9 mouse cellular contexts compared by ENCODE assay signal in genomic region chr5:115635536-115635935, GRCm38 (mm10). TPM values are rescaled to one million over a fixed set of nuclear protein-coding genes. Genes with fewer than 3 reads are reported as not detected.
DNase-seq lines count a peak whose midpoint lies in the region; ATAC-seq and TF ChIP-seq lines count a peak whose summit lies in the region.
"Had no signal": no experiment of that assay in that cellular context is flagged by ENCODE, and none has a peak within 500 bp of the region (broad histone marks: within the 10 kb centered on the region; RNA-seq: fewer than 3 reads in every experiment).

No protein-coding gene starts in this region.

- 0 out of 2 replicates have a peak overlapping the region, but pooled peaks have one; percentile 4 for H3K27ac ChIP-seq in midbrain, embryonic 13.5 days
- H3K27ac ChIP-seq in midbrain, embryonic 15.5 days = no peak overlapping the region
- no peak overlapping the region; the same call in 1 of the 2 replicates for H3K27ac ChIP-seq in liver, embryonic 14.5 days
- H3K27ac ChIP-seq: lung, embryonic 15.5 days had no signal

- no peak overlapping the region for H3K4me3 ChIP-seq in midbrain, embryonic 13.5 days (replicated peaks)
- no peak overlapping the region for H3K4me3 ChIP-seq in midbrain, embryonic 15.5 days
- H3K4me3 ChIP-seq in liver, embryonic 14.5 days (ENCODE audit: insufficient read depth in 1 of 2, low read depth in 2 of 2, low read length in 2 of 2) = no peak overlapping the region
- H3K4me3 ChIP-seq: lung, embryonic 15.5 days had no signal

- peaks cover 32% of the 10 kb centered on the region for H3K36me3 ChIP-seq in midbrain, embryonic 13.5 days
- H3K36me3 ChIP-seq in midbrain, embryonic 15.5 days (replicated peaks) = peaks cover 17% of the 10 kb centered on the region
- peaks cover 29% of the 10 kb centered on the region for H3K36me3 ChIP-seq in liver, embryonic 14.5 days (replicated peaks; ENCODE audit: control insufficient read depth, insufficient read depth, low read depth)

- H3K9me3 ChIP-seq in midbrain, embryonic 13.5 days = no peaks in the 10 kb centered on the region
- H3K9me3 ChIP-seq in midbrain, embryonic 15.5 days = no peaks in the 10 kb centered on the region
- H3K9me3 ChIP-seq in liver, embryonic 14.5 days (ENCODE audit: control insufficient read depth, low read length) = no peaks in the 10 kb centered on the region
- H3K9me3 ChIP-seq: lung, embryonic 15.5 days had no signal

- peak; percentile 37 for DNase-seq in ZHBTc4 (ENCODE audit: low read depth, low spot score)
- no peak for DNase-seq in liver, embryonic 14.5 days (ENCODE audit: low read depth in 3 of 3, low spot score in 3 of 3)
- peak; percentile 37 for DNase-seq in thymus, postnatal 0 days (ENCODE audit: low spot score)
- no peak for DNase-seq in kidney, adult 11 months
- DNase-seq in adrenal gland, adult (ENCODE audit: inconsistent age in 2 of 2, low spot score in 1 of 2) = no peak
- DNase-seq in gastrocnemius, adult 18-20 months (ENCODE audit: low spot score) = no peak

- no peak for TF ChIP-seq EP300 in liver, embryonic 14.5 days (IDR thresholded peaks at IDR 0.05; ENCODE audit: low read depth)

- WGBS in midbrain, embryonic 13.5 days = 56% methylated on average over 6 of the region's 6 CpGs
- 69% methylated on average over 6 of the region's 6 CpGs for WGBS in midbrain, embryonic 15.5 days
- WGBS in liver, embryonic 14.5 days (ENCODE audit: insufficient replicate concordance) = 41% methylated on average over 6 of the region's 6 CpGs

- H3K27me3 ChIP-seq in midbrain, embryonic 13.5 days = no peaks in the 10 kb centered on the region
- H3K27me3 ChIP-seq in midbrain, embryonic 15.5 days (replicated peaks) = no peaks in the 10 kb centered on the region
- H3K27me3 ChIP-seq in liver, embryonic 14.5 days (ENCODE audit: control insufficient read depth, insufficient read depth, low read length) = no peaks in the 10 kb centered on the region
- H3K27me3 ChIP-seq: lung, embryonic 15.5 days had no signal

- no peak for ATAC-seq in midbrain, embryonic 13.5 days
- ATAC-seq in midbrain, embryonic 15.5 days (replicated peaks) = no peak
- no peak for ATAC-seq in liver, embryonic 14.5 days (ENCODE audit: insufficient read depth)

- no peak overlapping the region for H3K4me2 ChIP-seq in midbrain, embryonic 13.5 days (replicated peaks)
- no peak overlapping the region for H3K4me2 ChIP-seq in midbrain, embryonic 15.5 days
- H3K4me2 ChIP-seq in liver, embryonic 14.5 days (ENCODE audit: low read depth) = peak overlapping the region; percentile 4; the same call in 1 of the 2 replicates
- H3K4me2 ChIP-seq: lung, embryonic 15.5 days had no signal

- no peak for TF ChIP-seq CTCF in liver, embryonic 14.5 days (IDR thresholded peaks at IDR 0.05; ENCODE audit: low read depth)

- 0 out of 2 replicates have a peak overlapping the region, but pooled peaks have one; percentile 7 for H3K9ac ChIP-seq in midbrain, embryonic 13.5 days (replicated peaks)
- no peak overlapping the region for H3K9ac ChIP-seq in midbrain, embryonic 15.5 days
- H3K9ac ChIP-seq in liver, embryonic 14.5 days (replicated peaks) = no peak overlapping the region
- H3K9ac ChIP-seq: lung, embryonic 15.5 days had no signal

- peaks cover 51% of the 10 kb centered on the region for H3K4me1 ChIP-seq in midbrain, embryonic 13.5 days (replicated peaks)
- H3K4me1 ChIP-seq in midbrain, embryonic 15.5 days = peaks cover 48% of the 10 kb centered on the region
- peaks cover 23 to 31% of the 10 kb centered on the region in 2 experiments for H3K4me1 ChIP-seq in liver, embryonic 14.5 days (replicated peaks; ENCODE audit: control insufficient read depth in 2 of 2, insufficient read depth in 2 of 2, low read length in 1 of 2)

RNA-seq across cellular contexts. Expression of gene Rab35, which starts 3.8 kb away (rescaled TPM):
- polyA plus RNA-seq in midbrain, embryonic 13.5 days (2015; fragmentation: Nextera tagmentation; extraction: Ambion mirVana) = 13.1 and 16.8 TPM in 2 replicates
- 18.7 and 19.2 TPM in 2 replicates for polyA plus RNA-seq in midbrain, embryonic 15.5 days (2015; fragmentation: Nextera tagmentation; extraction: Ambion mirVana)
- 24.5 and 28.2 TPM in 2 replicates for polyA plus RNA-seq in liver, embryonic 14.5 days (2012; rRNA removed)
- polyA plus RNA-seq in liver, embryonic 14.5 days (2014; fragmentation: Nextera tagmentation; extraction: Ambion mirVana) = 14.8 and 14.9 TPM in 2 replicates
- 22.1 and 23.3 TPM in 2 replicates for polyA plus RNA-seq in thymus, postnatal 0 days (2015; fragmentation: Nextera tagmentation; extraction: Ambion mirVana)
- total RNA-seq in gastrocnemius, adult 18-20 months (2021) = 10 to 100 TPM; 37.3 to 43.7 TPM

Comparison
In these comparisons a context has a peak if more than half of its experiments do, and no peak if none do; other contexts are left out.
1. DNase-seq: peak in ZHBTc4 (single experiment) and thymus, postnatal 0 days (single experiment); none in liver, embryonic 14.5 days (0 of 3), kidney, adult 11 months (single experiment), adrenal gland, adult (0 of 2) and gastrocnemius, adult 18-20 months (single experiment).